Mouse (Mus musculus) testis, postnatal 14 days (tissue): ENCODE measurements around the gene Selp.
A peak's percentile ranks its signal among the peaks of the same experiment; 100 is the strongest.

ENCODE experiments used
- DNase-seq: peaks from one replicate; pipeline ENCODE4 v3.0.0; 2021; ENCODE audit warnings: low spot score

Selp gene

GRCm38 (mm10) chr1:164119892-164120776 lies 5.1 kb downstream of the Selp start:
- no peak for DNase-seq

- no peak for DNase-seq
Observed at GRCm38 (mm10) chr1:164120777-164121158, 5.7 kb downstream of the Selp start.

GRCm38 (mm10) chr1:164123836-164124235 lies 8.8 kb downstream of the Selp start:
- DNase-seq: no peak

- DNase-seq: no peak
Observed at GRCm38 (mm10) chr1:164130013-164130412, 14.9 kb downstream of the Selp start.

- no peak for DNase-seq
Observed at GRCm38 (mm10) chr1:164132609-164133008, 17.5 kb downstream of the Selp start.

GRCm38 (mm10) chr1:164134101-164134500 lies 19.0 kb downstream of the Selp start:
- no peak for DNase-seq

GRCm38 (mm10) chr1:164135360-164135759 lies 20.3 kb downstream of the Selp start:
- no peak for DNase-seq

GRCm38 (mm10) chr1:164135960-164136359 lies 20.9 kb downstream of the Selp start:
- no peak for DNase-seq

- DNase-seq: no peak
Observed at GRCm38 (mm10) chr1:164136636-164137035, 21.6 kb downstream of the Selp start.

GRCm38 (mm10) chr1:164138365-164139130 lies 23.5 kb downstream of the Selp start:
- peak; percentile 28 for DNase-seq

- no peak for DNase-seq
Observed at GRCm38 (mm10) chr1:164139464-164139863, 24.4 kb downstream of the Selp start.

- DNase-seq: peak; percentile 24
Observed at GRCm38 (mm10) chr1:164149083-164149482, 34.0 kb downstream of the Selp start.

GRCm38 (mm10) chr1:164151387-164152088 lies 36.5 kb downstream of the Selp start, which contains the start of gene F5:
TSS of gene F5 (plus strand) at chr1:164151838.
- no peak for DNase-seq

- DNase-seq: no peak
Observed at GRCm38 (mm10) chr1:164152836-164153235, 37.8 kb downstream of the Selp start.

GRCm38 (mm10) chr1:164154983-164155382 lies 39.9 kb downstream of the Selp start:
- DNase-seq: no peak

- no peak for DNase-seq
Observed at GRCm38 (mm10) chr1:164158571-164158970, 43.5 kb downstream of the Selp start.

- no peak for DNase-seq
Observed at GRCm38 (mm10) chr1:164159781-164160180, 44.7 kb downstream of the Selp start.

GRCm38 (mm10) chr1:164162745-164163144 lies 47.7 kb downstream of the Selp start:
- no peak for DNase-seq

GRCm38 (mm10) chr1:164168818-164169217 lies 53.8 kb downstream of the Selp start:
- DNase-seq: no peak

- DNase-seq: no peak
Observed at GRCm38 (mm10) chr1:164170434-164170833, 55.4 kb downstream of the Selp start.

GRCm38 (mm10) chr1:164173145-164173544 lies 58.1 kb downstream of the Selp start:
- DNase-seq: no peak

GRCm38 (mm10) chr1:164176856-164177255 lies 61.8 kb downstream of the Selp start:
- no peak for DNase-seq
